Comparison of ENCODE assay signal across 13 mouse cellular contexts in genomic region chr12:33719063-33719462, GRCm38 (mm10).
DNase-seq lines count a peak whose midpoint lies in the region; ATAC-seq and TF ChIP-seq lines count a peak whose summit lies in the region.
"Had no signal": no experiment of that assay in that cellular context is flagged by ENCODE, and none has a peak within 500 bp of the region (broad histone marks: within the 10 kb centered on the region; RNA-seq: fewer than 3 reads in every experiment).

No protein-coding gene starts in this region.

- no peaks in the 10 kb centered on the region for H3K36me3 ChIP-seq in kidney, postnatal 0 days (ENCODE audit: insufficient read depth, low read length)
- no peaks in the 10 kb centered on the region for H3K36me3 ChIP-seq in kidney, adult 2 months (ENCODE audit: control insufficient read depth, insufficient read depth, low read length)
- no peaks in the 10 kb centered on the region for H3K36me3 ChIP-seq in stomach, embryonic 15.5 days
- H3K36me3 ChIP-seq: embryonic facial prominence, embryonic 13.5 days had no signal

- TF ChIP-seq CTCF in kidney, postnatal 0 days (IDR thresholded peaks at IDR 0.05; ENCODE audit: low read depth), result no peak
- TF ChIP-seq CTCF in kidney, adult 2 months (conservative IDR thresholded peaks at IDR 0.05; ENCODE audit: insufficient read depth, insufficient read length, low read depth, low read length), result no peak

- H3K27me3 ChIP-seq in kidney, postnatal 0 days (ENCODE audit: insufficient read depth, low read length), result no peaks in the 10 kb centered on the region
- no peaks in the 10 kb centered on the region for H3K27me3 ChIP-seq in kidney, adult 2 months (replicated peaks; ENCODE audit: control insufficient read depth, insufficient read depth, low read length)
- no peaks in the 10 kb centered on the region for H3K27me3 ChIP-seq in stomach, embryonic 15.5 days (replicated peaks)
- H3K27me3 ChIP-seq: embryonic facial prominence, embryonic 13.5 days had no signal

- H3K27ac ChIP-seq in kidney, postnatal 0 days, result no peak overlapping the region
- H3K27ac ChIP-seq in kidney, adult 2 months (ENCODE audit: insufficient read depth, low read depth, low read length), result no peak overlapping the region
- peak overlapping the region; percentile 71; the same call in 1 of the 2 replicates for H3K27ac ChIP-seq in stomach, embryonic 15.5 days
- H3K27ac ChIP-seq: embryonic facial prominence, embryonic 13.5 days had no signal

- H3K9me3 ChIP-seq in kidney, postnatal 0 days (replicated peaks; ENCODE audit: low read length), result no peaks in the 10 kb centered on the region
- no peaks in the 10 kb centered on the region for H3K9me3 ChIP-seq in stomach, embryonic 15.5 days
- H3K9me3 ChIP-seq: embryonic facial prominence, embryonic 13.5 days had no signal

- TF ChIP-seq POLR2A in kidney, adult 2 months (IDR thresholded peaks at IDR 0.05; ENCODE audit: low read depth, low read length), result no peak

- no peak overlapping the region for H3K9ac ChIP-seq in kidney, postnatal 0 days (ENCODE audit: low read depth, low read length)
- no peak overlapping the region for H3K9ac ChIP-seq in stomach, embryonic 15.5 days
- H3K9ac ChIP-seq: embryonic facial prominence, embryonic 13.5 days; forebrain, postnatal 0 days had no signal

- H3K4me2 ChIP-seq in kidney, postnatal 0 days (ENCODE audit: low read length), result peak overlapping the region; percentile 47; the same call in 1 of the 2 replicates
- peak overlapping the region; percentile 16; the same call in 1 of the 2 replicates for H3K4me2 ChIP-seq in stomach, embryonic 15.5 days
- H3K4me2 ChIP-seq: embryonic facial prominence, embryonic 13.5 days had no signal

- no peak overlapping the region for H3K4me3 ChIP-seq in kidney, postnatal 0 days (replicated peaks; ENCODE audit: low read depth, low read length)
- no peak overlapping the region for H3K4me3 ChIP-seq in kidney, adult 2 months (ENCODE audit: insufficient read depth, low read depth, low read length)
- H3K4me3 ChIP-seq in stomach, embryonic 15.5 days (replicated peaks), result no peak overlapping the region
- H3K4me3 ChIP-seq: embryonic facial prominence, embryonic 13.5 days had no signal

- DNase-seq in adrenal gland, postnatal 14 days, result peak; percentile 8
- no peak for DNase-seq in adrenal gland, postnatal 4 days (ENCODE audit: low spot score in 2 of 2)
- no peak for DNase-seq in kidney, postnatal 0 days (ENCODE audit: low spot score)
- DNase-seq in kidney, adult 2 months, result no peak
- peak; percentile 10 to 19 for DNase-seq in right cerebral cortex, adult 2 months (ENCODE audit: low spot score in 2 of 2)
- DNase-seq in right cerebral cortex, postnatal 14 days, result no peak
- DNase-seq in thymus, postnatal 36 days, result no peak
- DNase-seq: cerebellum, adult 11-12 months; forebrain, postnatal 0 days; kidney, postnatal 14 days; thymus, postnatal 14 days had no signal

- 50% methylated on average over 7 of the region's 7 CpGs for WGBS in kidney, postnatal 0 days
- 58% methylated on average over 7 of the region's 7 CpGs for WGBS in kidney, adult 2 months
- WGBS in stomach, embryonic 15.5 days, result 36% methylated on average over 7 of the region's 7 CpGs

- ATAC-seq in kidney, postnatal 0 days (replicated peaks; ENCODE audit: low FRiP score, low read depth), result no peak
- peak; percentile 53; the same call in 1 of the 2 replicates for ATAC-seq in stomach, embryonic 15.5 days (ENCODE audit: insufficient read depth, low FRiP score, low read depth)
- ATAC-seq: forebrain, postnatal 0 days had no signal

- no peaks in the 10 kb centered on the region for H3K4me1 ChIP-seq in kidney, postnatal 0 days (replicated peaks; ENCODE audit: insufficient read depth, low read length)
- no peaks in the 10 kb centered on the region for H3K4me1 ChIP-seq in kidney, adult 2 months (ENCODE audit: control insufficient read depth, insufficient read depth, low read length)
- peaks cover 3% of the 10 kb centered on the region; the same call in 1 of the 2 replicates for H3K4me1 ChIP-seq in stomach, embryonic 15.5 days

Comparison
In these comparisons a context has a peak if more than half of its experiments do, and no peak if none do; other contexts are left out.
1. DNase-seq: peak in adrenal gland, postnatal 14 days (single experiment) and right cerebral cortex, adult 2 months (2 of 2); none in adrenal gland, postnatal 4 days (0 of 2), kidney, postnatal 0 days (single experiment), kidney, adult 2 months (single experiment), right cerebral cortex, postnatal 14 days (single experiment) and thymus, postnatal 36 days (0 of 2).